Mouse (Mus musculus) liver, embryonic 11.5 days (tissue): ENCODE measurements around the gene Pum1. TPM values are rescaled to one million over a fixed set of nuclear protein-coding genes. Genes with fewer than 3 reads are reported as not detected.
A peak's percentile ranks its signal among the peaks of the same experiment; 100 is the strongest.

Experiments
- ATAC-seq: fragments of 200-750 bp; cut with Nextera tagmentation; replicated peaks from 2 replicates; pipeline ENCODE4 v1.8.0; 2017; ENCODE audit warnings: moderate number of reproducible peaks, mild to moderate bottlenecking, moderate TSS enrichment, moderate library complexity; ENCODE audit not compliant: low FRiP score
- DNase-seq: peaks from one replicate; pipeline ENCODE4 v3.0.0-alpha.2; 2017; ENCODE audit warnings: low spot score
- H3K27ac ChIP-seq: fragments of 300-500 bp; sonication (generic); 2 replicates; pipeline ENCODE4 v1.5.1; 2014; ENCODE audit warnings: mild to moderate bottlenecking, low read depth, low read length, control low read depth
- H3K27me3 ChIP-seq: fragments of 300-500 bp; sonication (generic); replicated peaks from 2 replicates; pipeline ENCODE4 v1.6.1; 2014; ENCODE audit warnings: low read length, mixed read lengths; ENCODE audit not compliant: control insufficient read depth, insufficient read depth
- H3K36me3 ChIP-seq: fragments of 300-500 bp; sonication (generic); 2 replicates; pipeline ENCODE4 v1.6.1; 2014; ENCODE audit warnings: mild to moderate bottlenecking, low read length, moderate library complexity, mixed read lengths; ENCODE audit not compliant: control insufficient read depth, insufficient read depth
- H3K4me1 ChIP-seq: fragments of 300-500 bp; sonication (generic); replicated peaks from 2 replicates; pipeline ENCODE4 v1.6.1; 2014; ENCODE audit warnings: low read length, mixed read lengths; ENCODE audit not compliant: control insufficient read depth, insufficient read depth
- H3K4me2 ChIP-seq: fragments of 300-500 bp; sonication (generic); 2 replicates; pipeline ENCODE4 v1.6.1; 2014; ENCODE audit warnings: mild to moderate bottlenecking, control low read depth, moderate library complexity
- H3K4me3 ChIP-seq: fragments of 300-500 bp; sonication (generic); 2 replicates; pipeline ENCODE4 v1.5.1; 2014; ENCODE audit warnings: low read depth, low read length, control low read depth
- H3K9ac ChIP-seq: fragments of 300-500 bp; sonication (generic); 2 replicates; pipeline ENCODE4 v1.6.1; 2014; ENCODE audit warnings: low read depth, low read length, control low read depth
- H3K9me3 ChIP-seq: fragments of 300-500 bp; sonication (generic); 2 replicates; pipeline ENCODE4 v1.6.1; 2016; ENCODE audit warnings: low read length, inconsistent platforms, mixed read lengths; ENCODE audit not compliant: control insufficient read depth
- WGBS: fragments of 180-500 bp; shearing (Covaris S2); extraction: QIAGEN DNeasy Blood & Tissue Kit; methylation state at CpG from one replicate; pipeline ENCODE4 v1.1.7; 2014; 5-methylcytosine and 5-hydroxymethylcytosine counted together
- polyA plus RNA-seq: library from polyadenylated mRNA; unstranded; fragments of >200 nt; fragmentation: Nextera tagmentation; extraction: Ambion mirVana; gene quantifications from 2 replicates; pipeline ENCODE4 v1.2.1, GENCODE M21; 2014

The Pum1 gene
- polyA plus RNA-seq, 1 experiment from 2014 or later = 61.4 TPM

- Histone ChIP-seq H3K9ac (no peak overlapping the region), H3K4me2 (no peak overlapping the region), H3K36me3 (peaks cover 19% of the 10 kb centered on the region), H3K4me1 (peaks cover 17% of the 10 kb centered on the region), H3K9me3 (no peaks in the 10 kb centered on the region), H3K4me3 (no peak overlapping the region), H3K27ac (no peak overlapping the region), H3K27me3 (no peaks in the 10 kb centered on the region)
- DNase-seq (no peak), ATAC-seq (no peak)
- WGBS = 90% methylated on average over 3 of the region's 3 CpGs
These were observed 63.0 kb downstream of the Pum1 start for GRCm38 (mm10) chr4:130726118-130726517.

GRCm38 (mm10) chr4:130735957-130736356 is 72.8 kb downstream of the Pum1 start:
- ATAC-seq (no peak), DNase-seq (no peak)
- 85% methylated on average over 4 of the region's 4 CpGs for WGBS
- Histone ChIP-seq H3K4me2 (0 out of 2 replicates have a peak overlapping the region, but pooled peaks have one; percentile 9), H3K4me1 (peaks cover 3% of the 10 kb centered on the region; the same call in 1 of the 2 replicates), H3K9me3 (no peaks in the 10 kb centered on the region), H3K27me3 (no peaks in the 10 kb centered on the region), H3K4me3 (no peak overlapping the region), H3K9ac (no peak overlapping the region), H3K27ac (no peak overlapping the region), H3K36me3 (peaks cover 14% of the 10 kb centered on the region; the same call in 1 of the 2 replicates)

GRCm38 (mm10) chr4:130738527-130738926 is 75.4 kb downstream of the Pum1 start:
- DNase-seq = no peak
- Histone ChIP-seq H3K4me1 (peaks cover 3% of the 10 kb centered on the region; the same call in 1 of the 2 replicates), H3K36me3 (peaks cover 10% of the 10 kb centered on the region), H3K9ac (no peak overlapping the region), H3K27me3 (no peaks in the 10 kb centered on the region), H3K4me2 (no peak overlapping the region), H3K4me3 (no peak overlapping the region), H3K27ac (no peak overlapping the region), H3K9me3 (no peaks in the 10 kb centered on the region)
- no peak for ATAC-seq
- 69% methylated on average over 2 of the region's 2 CpGs for WGBS

- WGBS = 91% methylated on average over 4 of the region's 4 CpGs
- no peak for DNase-seq
These were observed 80.9 kb downstream of the Pum1 start for GRCm38 (mm10) chr4:130744058-130744457.

GRCm38 (mm10) chr4:130745561-130746306 is 82.6 kb downstream of the Pum1 start:
- ATAC-seq (no peak), DNase-seq (no peak)
- no peak overlapping the region for H3K4me3 ChIP-seq
- no peak overlapping the region for H3K9ac ChIP-seq
- WGBS = 87% methylated on average over 5 of the region's 5 CpGs
- H3K4me1 ChIP-seq = no peaks in the 10 kb centered on the region
- no peaks in the 10 kb centered on the region for H3K27me3 ChIP-seq
- no peak overlapping the region for H3K4me2 ChIP-seq
- peaks cover 48% of the 10 kb centered on the region for H3K36me3 ChIP-seq
- no peaks in the 10 kb centered on the region for H3K9me3 ChIP-seq
- no peak overlapping the region for H3K27ac ChIP-seq

More at GRCm38 (mm10) chr4:130744058-130744457, 80.9 kb downstream of the Pum1 start:
- Histone ChIP-seq H3K4me1 (no peaks in the 10 kb centered on the region), H3K9ac (no peak overlapping the region), H3K4me2 (no peak overlapping the region), H3K36me3 (peaks cover 38% of the 10 kb centered on the region), H3K27ac (no peak overlapping the region), H3K9me3 (no peaks in the 10 kb centered on the region), H3K27me3 (no peaks in the 10 kb centered on the region), H3K4me3 (no peak overlapping the region)
- ATAC-seq = no peak

GRCm38 (mm10) chr4:130749566-130749965 is 86.4 kb downstream of the Pum1 start:
- Histone ChIP-seq H3K9ac (no peak overlapping the region), H3K9me3 (no peaks in the 10 kb centered on the region), H3K4me1 (no peaks in the 10 kb centered on the region), H3K36me3 (peaks cover 69% of the 10 kb centered on the region), H3K27ac (no peak overlapping the region), H3K4me2 (no peak overlapping the region), H3K4me3 (no peak overlapping the region), H3K27me3 (no peaks in the 10 kb centered on the region)
- DNase-seq (no peak), ATAC-seq (no peak)
- WGBS = 82% methylated on average over 7 of the region's 7 CpGs

GRCm38 (mm10) chr4:130751966-130752365 is 88.8 kb downstream of the Pum1 start:
- no peak overlapping the region for H3K9ac ChIP-seq
- peaks cover 69% of the 10 kb centered on the region for H3K36me3 ChIP-seq
- H3K27me3 ChIP-seq = no peaks in the 10 kb centered on the region
- 95% methylated on average over 2 of the region's 2 CpGs for WGBS
- H3K4me3 ChIP-seq = no peak overlapping the region
- no peaks in the 10 kb centered on the region for H3K9me3 ChIP-seq
- DNase-seq = no peak
- H3K27ac ChIP-seq = no peak overlapping the region
- no peak overlapping the region for H3K4me2 ChIP-seq
- no peaks in the 10 kb centered on the region for H3K4me1 ChIP-seq
- no peak for ATAC-seq

- WGBS = 92% methylated on average over 7 of the region's 7 CpGs
- no peak overlapping the region for H3K4me2 ChIP-seq
- no peaks in the 10 kb centered on the region for H3K4me1 ChIP-seq
- H3K36me3 ChIP-seq = peaks cover 65% of the 10 kb centered on the region
- no peak overlapping the region for H3K9ac ChIP-seq
- no peak overlapping the region for H3K27ac ChIP-seq
- no peaks in the 10 kb centered on the region for H3K27me3 ChIP-seq
- no peak overlapping the region for H3K4me3 ChIP-seq
- DNase-seq = no peak
- H3K9me3 ChIP-seq = no peaks in the 10 kb centered on the region
- ATAC-seq = no peak
These were observed 89.5 kb downstream of the Pum1 start for GRCm38 (mm10) chr4:130752591-130752990.

GRCm38 (mm10) chr4:130753755-130754154 is 90.6 kb downstream of the Pum1 start:
- DNase-seq (no peak), ATAC-seq (no peak)
- Histone ChIP-seq H3K36me3 (peaks cover 59% of the 10 kb centered on the region), H3K4me1 (no peaks in the 10 kb centered on the region), H3K9ac (no peak overlapping the region), H3K9me3 (no peaks in the 10 kb centered on the region), H3K27ac (no peak overlapping the region), H3K4me3 (no peak overlapping the region), H3K27me3 (no peaks in the 10 kb centered on the region), H3K4me2 (no peak overlapping the region)
- WGBS = 77% methylated on average over 5 of the region's 5 CpGs
